Mouse (Mus musculus) cerebellum, adult 2 months (tissue): ENCODE data around the gene Snx11.

Experiments
- CTCF ChIP-seq: fragments of 200-500 bp; IDR thresholded peaks from 2 replicates; pipeline ENCODE4 v1.5.1; 2011; ENCODE audit warnings: low read depth, mild to moderate bottlenecking, control low read depth, low read length, moderate library complexity, borderline replicate concordance; ENCODE audit not compliant: insufficient read depth
- POLR2A ChIP-seq: fragments of 200-500 bp; IDR thresholded peaks from 2 replicates; pipeline ENCODE4 v1.6.1; 2011; ENCODE audit warnings: low read length, control low read depth, borderline replicate concordance; ENCODE audit not compliant: insufficient read depth

- TF ChIP-seq CTCF (no peak), POLR2A (no peak)
These were observed 12.6 kb downstream of the Snx11 start for GRCm38 (mm10) chr11:96764511-96765350.
